Mouse (Mus musculus): ENCODE measurements around the gene Trim14.

DNA sequence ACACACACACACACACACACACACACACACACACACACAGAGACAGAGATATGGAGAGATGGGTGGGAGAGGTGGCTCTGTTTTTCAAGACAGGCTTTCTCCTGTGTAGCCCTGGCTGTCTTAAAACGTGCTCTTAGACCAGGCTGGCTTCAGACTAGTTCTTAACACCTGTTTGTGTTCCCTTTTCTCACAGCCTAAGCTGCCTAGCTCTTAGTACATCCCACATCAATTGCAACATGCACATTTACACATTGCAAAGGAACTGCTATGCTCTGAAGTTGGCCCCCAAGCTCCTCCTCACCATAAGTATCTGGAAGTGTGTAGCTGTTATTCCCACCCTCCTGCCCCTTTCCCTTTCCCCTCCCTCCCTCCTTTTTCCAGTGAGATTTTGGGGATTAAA lies 88.5 kb downstream of the Trim14 start:
- TF ChIP-seq POLR2A (IDR thresholded peaks at IDR 0.05; ENCODE audit: low read depth, low read length) (no peak), CTCF (conservative IDR thresholded peaks at IDR 0.05 in 1 of 2, IDR thresholded peaks at IDR 0.05 in 1 of 2; ENCODE audit: low read depth in 2 of 2, low read length in 2 of 2) (no peak), ZC3H11A (IDR thresholded peaks at IDR 0.05; ENCODE audit: low read depth, low read length) (no peak), RAD21 (IDR thresholded peaks at IDR 0.05; ENCODE audit: low read depth, low read length) (no peak), TBP (conservative IDR thresholded peaks at IDR 0.05; ENCODE audit: low read depth, low read length) (no peak), ETS1 (conservative IDR thresholded peaks at IDR 0.05; ENCODE audit: low read depth, low read length) (no peak), POLR2AphosphoS2 (IDR thresholded peaks at IDR 0.05; ENCODE audit: low read depth, low read length) (no peak), EP300 (IDR thresholded peaks at IDR 0.05; ENCODE audit: low read length) (no peak), MXI1 (IDR thresholded peaks at IDR 0.05; ENCODE audit: low read depth, low read length) (no peak), E2F4 (IDR thresholded peaks at IDR 0.05; ENCODE audit: insufficient replicate concordance, low read depth, low read length) (no peak), TCF12 (IDR thresholded peaks at IDR 0.05; ENCODE audit: low read depth, low read length) (no peak), BHLHE40 (IDR thresholded peaks at IDR 0.05; ENCODE audit: low read depth, low read length) (no peak), NELFE (IDR thresholded peaks at IDR 0.05; ENCODE audit: low read depth, low read length) (no peak)

All from CH12.LX (cell line).